Mouse (Mus musculus) olfactory bulb, adult 2 months (tissue): ENCODE data around the gene Cyth3. TPM values are rescaled to one million over a fixed set of nuclear protein-coding genes. Genes with fewer than 3 reads are reported as not detected.

Source experiments
- H3K27ac ChIP-seq: fragments of 200-500 bp; 2 replicates; pipeline ENCODE4 v1.5.1; 2012; ENCODE audit warnings: low read depth, low read length; ENCODE audit not compliant: insufficient read depth
- H3K4me1 ChIP-seq: fragments of 200-500 bp; 2 replicates; pipeline ENCODE4 v1.6.1; 2012; ENCODE audit warnings: low read length; ENCODE audit not compliant: control insufficient read depth, insufficient read depth
- H3K4me3 ChIP-seq: fragments of 200-500 bp; 2 replicates; pipeline ENCODE4 v1.5.1; 2012; ENCODE audit warnings: mild to moderate bottlenecking, low read depth, low read length, moderate library complexity; ENCODE audit not compliant: insufficient read depth
- CTCF ChIP-seq: fragments of 200-500 bp; IDR thresholded peaks from 2 replicates; pipeline ENCODE4 v1.5.1; 2012; ENCODE audit warnings: low read depth, mild to moderate bottlenecking, low read length, moderate library complexity; ENCODE audit not compliant: insufficient read depth
- POLR2A ChIP-seq: fragments of 200-500 bp; IDR thresholded peaks from 2 replicates; pipeline ENCODE4 v1.6.1; 2012; ENCODE audit warnings: mild to moderate bottlenecking, low read depth, low read length, moderate library complexity; ENCODE audit not compliant: insufficient read depth
- WGBS: fragments of 180-500 bp; shearing (Covaris S2); methylation state at CpG from one replicate; pipeline ENCODE4 v1.1.7; 2018; 5-methylcytosine and 5-hydroxymethylcytosine counted together
- polyA plus RNA-seq: library from polyadenylated mRNA; stranded (reverse); fragments of >200 nt; gene quantifications from 2 replicates; pipeline ENCODE4 v1.2.4, GENCODE M21; 2012; ENCODE audit warnings: low replicate concordance; ENCODE audit not compliant: missing spikeins, insufficient read depth, insufficient read length

The Cyth3 gene
- polyA plus RNA-seq, 1 experiment = not detected

- TF ChIP-seq CTCF = no peak
- TF ChIP-seq POLR2A = no peak
- WGBS = 80% methylated on average over 7 of the region's 7 CpGs
- Histone ChIP-seq H3K27ac (no peak overlapping the region), H3K4me3 (no peak overlapping the region), H3K4me1 (no peaks in the 10 kb centered on the region)
These were observed 10.3 kb upstream of the Cyth3 start for GRCm38 (mm10) chr5:143611954-143612353.

DNA sequence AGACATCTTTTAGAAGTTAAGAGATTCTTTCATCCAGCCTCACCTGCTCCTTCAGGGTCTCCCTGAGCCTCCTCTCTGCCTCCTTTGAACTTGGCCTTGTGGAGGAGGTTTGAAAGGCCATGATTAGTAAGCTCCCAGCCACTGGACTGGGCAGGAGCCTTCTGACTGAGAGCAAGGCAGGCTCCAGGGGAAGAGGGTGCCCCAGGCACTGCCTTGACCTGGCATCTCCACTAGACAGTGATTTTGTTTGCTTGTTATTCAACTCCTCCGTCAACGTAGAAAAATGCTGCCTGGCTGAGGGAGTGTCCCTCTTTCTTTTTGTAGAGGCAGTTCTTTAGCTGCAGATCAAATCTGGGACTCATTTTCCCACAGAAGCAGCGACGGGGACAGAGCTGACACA lies 9.0 kb upstream of the Cyth3 start:
- WGBS = 72% methylated on average over 4 of the region's 4 CpGs
- Histone ChIP-seq H3K4me1 (no peaks in the 10 kb centered on the region), H3K27ac (no peak overlapping the region), H3K4me3 (no peak overlapping the region)
- no peak for TF ChIP-seq CTCF

DNA sequence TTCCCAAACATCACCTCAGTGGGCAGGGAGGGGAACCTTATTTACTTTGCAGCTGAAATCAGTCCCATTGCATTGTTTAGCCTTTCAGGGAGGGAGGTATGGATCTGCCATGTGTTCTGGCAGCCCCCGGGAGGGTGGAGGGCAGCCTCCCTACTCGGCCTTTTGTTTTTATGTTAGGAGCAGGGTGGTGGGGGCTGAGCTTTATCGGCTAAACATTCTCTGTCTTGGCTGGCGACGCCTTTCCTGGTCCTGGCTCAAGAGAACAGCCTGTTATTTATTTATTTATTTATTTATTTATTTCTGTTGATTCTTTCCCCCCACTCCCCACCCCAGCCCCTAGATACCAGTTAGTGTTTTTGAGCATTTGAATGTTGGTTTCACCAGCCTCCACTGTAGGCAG lies 7.7 kb upstream of the Cyth3 start:
- TF ChIP-seq POLR2A = no peak
- no peak for TF ChIP-seq CTCF
- no peak overlapping the region for H3K27ac ChIP-seq
- WGBS = 55% methylated on average over 5 of the region's 5 CpGs
- no peak overlapping the region for H3K4me3 ChIP-seq
- no peaks in the 10 kb centered on the region for H3K4me1 ChIP-seq

DNA sequence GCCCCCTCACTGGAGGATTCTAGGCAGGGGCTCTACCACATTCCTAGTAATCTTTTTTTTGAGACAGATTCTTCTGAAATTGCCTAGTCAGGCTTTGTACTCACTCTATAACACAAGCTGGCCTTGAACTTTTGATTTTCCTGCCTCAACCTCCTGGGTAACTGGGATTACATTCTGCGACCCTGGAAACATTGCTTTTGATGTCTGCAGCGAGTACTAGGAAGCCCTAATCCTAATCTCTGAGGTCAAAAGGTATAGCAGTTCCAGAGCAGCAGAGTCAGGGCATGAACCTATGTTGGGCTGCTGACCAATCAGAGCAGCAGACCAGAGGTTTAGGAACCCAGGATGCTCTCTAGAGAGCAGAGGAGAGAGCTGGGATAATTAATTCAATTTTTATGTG lies 6.9 kb upstream of the Cyth3 start:
- Histone ChIP-seq H3K4me3 (no peak overlapping the region), H3K27ac (no peak overlapping the region), H3K4me1 (no peaks in the 10 kb centered on the region)
- WGBS = 89% methylated on average over 2 of the region's 2 CpGs
- no peak for TF ChIP-seq CTCF
- TF ChIP-seq POLR2A = no peak

DNA sequence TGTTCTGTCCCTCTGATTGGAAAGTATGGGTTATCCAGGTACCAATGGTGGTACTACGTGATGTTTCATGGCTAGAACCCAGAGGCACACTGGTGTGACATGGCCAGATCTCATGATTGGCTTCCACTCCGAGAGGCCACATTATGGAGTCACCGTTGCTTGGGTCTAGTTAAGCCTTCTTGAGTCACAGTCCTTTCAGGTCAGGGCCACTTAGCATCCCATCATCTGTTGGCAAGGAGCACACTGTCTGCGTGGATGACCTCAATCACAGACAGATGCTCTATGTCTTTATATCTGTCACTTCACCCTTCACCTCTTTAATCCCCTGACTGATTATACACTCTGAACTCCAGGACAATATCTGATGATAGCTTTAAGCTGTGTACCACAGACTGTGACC lies 6.1 kb upstream of the Cyth3 start:
- H3K27ac ChIP-seq = no peak overlapping the region
- H3K4me1 ChIP-seq = no peaks in the 10 kb centered on the region
- no peak for TF ChIP-seq POLR2A
- TF ChIP-seq CTCF = no peak
- 96% methylated on average over 4 of the region's 4 CpGs for WGBS
- H3K4me3 ChIP-seq = no peak overlapping the region

DNA sequence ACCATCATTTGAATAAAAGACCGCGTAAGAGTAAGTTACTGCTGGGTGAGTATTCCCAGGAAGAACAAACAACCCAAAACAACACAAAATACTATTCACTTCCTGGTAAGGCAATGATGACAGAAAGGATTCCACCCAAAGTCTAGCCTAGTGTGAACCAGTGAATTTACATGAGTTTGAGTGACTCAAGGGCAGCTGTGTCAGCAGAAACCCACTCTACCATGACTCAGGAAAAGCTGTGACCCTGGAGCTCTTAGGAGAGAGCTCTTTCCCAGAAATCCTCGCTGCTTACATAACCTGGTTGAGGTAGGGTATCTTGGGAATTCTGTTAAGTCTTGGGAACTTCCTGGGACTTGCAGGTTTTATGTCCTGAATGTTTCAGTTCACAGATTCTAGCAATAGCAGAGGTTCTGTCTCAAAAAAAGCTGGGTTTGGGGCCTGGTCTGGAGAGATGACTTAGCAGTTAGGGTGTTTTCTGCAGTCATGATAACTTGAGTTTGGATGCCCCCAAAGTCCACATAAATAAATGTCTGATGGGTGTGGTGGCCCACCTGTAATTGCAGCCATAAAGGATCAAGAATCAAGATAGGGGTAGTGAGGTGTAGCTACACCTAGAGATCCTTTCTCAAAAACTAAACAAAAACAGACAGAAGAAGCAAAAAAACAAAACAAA lies 5.5 kb upstream of the Cyth3 start:
- no peak overlapping the region for H3K4me3 ChIP-seq
- 96% methylated on average over 3 of the region's 3 CpGs for WGBS
- TF ChIP-seq CTCF (no peak), POLR2A (no peak)
- H3K4me1 ChIP-seq = no peaks in the 10 kb centered on the region
- no peak overlapping the region for H3K27ac ChIP-seq

DNA sequence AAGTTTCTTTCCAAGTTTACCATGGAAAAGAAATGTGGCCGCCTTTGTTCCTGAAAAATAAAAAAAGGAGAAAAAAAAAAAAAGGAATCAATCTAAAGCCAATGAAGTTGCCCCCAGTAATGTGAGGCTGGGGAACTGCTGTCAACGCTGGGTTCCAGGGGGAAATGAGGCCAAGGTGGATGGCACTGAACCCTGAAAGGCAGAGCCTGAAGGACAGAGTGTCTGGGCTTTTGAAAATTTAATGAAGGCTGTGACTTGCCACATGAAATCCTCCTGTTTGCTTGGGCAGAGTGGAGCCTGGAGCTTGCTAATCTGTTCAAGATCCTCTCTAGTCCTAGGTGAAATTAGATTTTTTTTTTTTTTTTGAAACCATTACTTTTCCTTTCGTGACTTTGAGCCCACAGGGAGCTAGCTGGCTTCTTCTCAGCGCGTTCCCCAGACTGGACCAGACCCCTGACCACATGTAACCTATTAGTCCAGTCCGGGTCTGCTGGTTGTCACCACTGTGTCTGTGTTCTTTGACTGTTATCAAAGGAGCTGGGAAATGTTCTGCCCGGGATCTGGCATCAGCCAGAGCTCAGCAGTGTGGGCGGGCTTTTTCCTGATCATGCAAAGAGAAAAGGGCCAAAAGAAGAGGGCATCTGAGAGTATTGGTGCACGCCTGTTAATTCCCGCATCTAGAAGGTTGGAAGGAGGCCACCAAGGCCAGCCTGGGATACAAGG lies 4.6 kb upstream of the Cyth3 start:
- TF ChIP-seq POLR2A = no peak
- TF ChIP-seq CTCF = no peak
- WGBS = 52% methylated on average over 10 of the region's 10 CpGs
- H3K4me1 ChIP-seq = peaks cover 2% of the 10 kb centered on the region; the same call in 1 of the 2 replicates

GRCm38 (mm10) chr5:143618585-143618984 lies 3.7 kb upstream of the Cyth3 start:
- 68% methylated on average over 7 of the region's 7 CpGs for WGBS
- Histone ChIP-seq H3K4me3 (no peak overlapping the region), H3K27ac (no peak overlapping the region), H3K4me1 (peaks cover 8% of the 10 kb centered on the region; the same call in 1 of the 2 replicates)
- TF ChIP-seq POLR2A = no peak
- TF ChIP-seq CTCF = no peak

More for the DNA sequence above, 4.6 kb upstream of the Cyth3 start:
- no peak overlapping the region for H3K27ac ChIP-seq
- no peak overlapping the region for H3K4me3 ChIP-seq

DNA sequence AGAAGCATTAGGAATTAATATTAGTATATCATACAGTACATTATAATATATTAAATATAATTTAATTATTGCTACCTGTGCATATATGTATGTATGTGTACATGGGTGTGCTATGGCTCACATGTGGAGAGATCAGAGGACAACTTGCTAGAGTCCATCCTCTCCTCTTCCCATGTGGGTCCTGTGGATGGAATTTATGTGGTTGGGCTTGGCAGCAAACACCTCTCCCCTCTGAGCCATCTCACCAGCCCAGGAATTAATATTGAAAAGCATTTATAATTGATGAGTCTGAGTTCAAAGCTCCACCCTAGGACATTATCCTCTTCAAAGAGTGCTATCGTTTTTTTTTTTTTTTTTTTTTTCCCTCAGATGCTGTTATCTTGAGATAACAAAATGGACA lies 2.1 kb upstream of the Cyth3 start:
- Histone ChIP-seq H3K27ac (no peak overlapping the region), H3K4me3 (no peak overlapping the region), H3K4me1 (peaks cover 10% of the 10 kb centered on the region; the same call in 1 of the 2 replicates)
- 53% methylated on average over 1 of the region's 1 CpGs for WGBS
- no peak for TF ChIP-seq CTCF
- no peak for TF ChIP-seq POLR2A
